Mouse (Mus musculus) embryonic facial prominence, embryonic 11.5 days (tissue): Measurements from ENCODE around the gene Exoc6. TPM values are rescaled to one million over a fixed set of nuclear protein-coding genes. Genes with fewer than 3 reads are reported as not detected.
A peak's percentile ranks its signal among the peaks of the same experiment; 100 is the strongest.

Source experiments
- ATAC-seq: fragments of 200-750 bp; cut with Nextera tagmentation; replicated peaks from 2 replicates; pipeline ENCODE4 v1.8.0; 2017; ENCODE audit warnings: low read depth; ENCODE audit not compliant: insufficient number of reproducible peaks, low FRiP score, low TSS enrichment
- DNase-seq: peaks from one replicate; pipeline ENCODE4 v3.0.0-alpha.2; 2015; ENCODE audit warnings: low spot score
- H3K27ac ChIP-seq: fragments of 300-500 bp; sonication (generic); replicated peaks from 2 replicates; pipeline ENCODE4 v1.5.1; 2014; ENCODE audit warnings: mild to moderate bottlenecking, low read depth, low read length, control low read depth
- H3K27me3 ChIP-seq: fragments of 300-500 bp; sonication (generic); 2 replicates; pipeline ENCODE4 v1.6.1; 2014; ENCODE audit warnings: mild to moderate bottlenecking, low read length, moderate library complexity, mixed read lengths; ENCODE audit not compliant: control insufficient read depth, insufficient read depth
- H3K36me3 ChIP-seq: fragments of 300-500 bp; sonication (generic); replicated peaks from 2 replicates; pipeline ENCODE4 v1.6.1; 2014; ENCODE audit warnings: low read depth, mild to moderate bottlenecking, low read length, moderate library complexity, mixed read lengths; ENCODE audit not compliant: control insufficient read depth, insufficient read depth
- H3K4me1 ChIP-seq: fragments of 300-500 bp; sonication (generic); 2 replicates; pipeline ENCODE4 v1.6.1; 2014; ENCODE audit warnings: low read length, mixed read lengths; ENCODE audit not compliant: control insufficient read depth, insufficient read depth
- H3K4me2 ChIP-seq: fragments of 300-500 bp; sonication (generic); 2 replicates; pipeline ENCODE4 v1.6.1; 2014; ENCODE audit warnings: low read depth, mild to moderate bottlenecking, control low read depth, low read length, moderate library complexity
- H3K4me3 ChIP-seq: fragments of 300-500 bp; sonication (generic); 2 replicates; pipeline ENCODE4 v1.5.1; 2014; ENCODE audit warnings: low read depth, low read length, control low read depth
- H3K9ac ChIP-seq: fragments of 300-500 bp; sonication (generic); replicated peaks from 2 replicates; pipeline ENCODE4 v1.6.1; 2014; ENCODE audit warnings: mild to moderate bottlenecking, control low read depth, low read length
- H3K9me3 ChIP-seq: fragments of 300-500 bp; sonication (generic); replicated peaks from 2 replicates; pipeline ENCODE4 v1.6.1; 2016; ENCODE audit warnings: mild to moderate bottlenecking, low read length, inconsistent platforms, mixed read lengths; ENCODE audit not compliant: control insufficient read depth
- WGBS: fragments of 180-500 bp; shearing (Covaris S2); extraction: QIAGEN DNeasy Blood & Tissue Kit; methylation state at CpG from one replicate; pipeline ENCODE4 v1.1.7; 2014; 5-methylcytosine and 5-hydroxymethylcytosine counted together
- polyA plus RNA-seq: library from polyadenylated mRNA; unstranded; fragments of >200 nt; fragmentation: Nextera tagmentation; extraction: Ambion mirVana; gene quantifications from 2 replicates; pipeline ENCODE4 v1.2.1, GENCODE M21; 2014

Exoc6 gene
- polyA plus RNA-seq, 1 experiment from 2014 or later = 10.3 TPM

DNA sequence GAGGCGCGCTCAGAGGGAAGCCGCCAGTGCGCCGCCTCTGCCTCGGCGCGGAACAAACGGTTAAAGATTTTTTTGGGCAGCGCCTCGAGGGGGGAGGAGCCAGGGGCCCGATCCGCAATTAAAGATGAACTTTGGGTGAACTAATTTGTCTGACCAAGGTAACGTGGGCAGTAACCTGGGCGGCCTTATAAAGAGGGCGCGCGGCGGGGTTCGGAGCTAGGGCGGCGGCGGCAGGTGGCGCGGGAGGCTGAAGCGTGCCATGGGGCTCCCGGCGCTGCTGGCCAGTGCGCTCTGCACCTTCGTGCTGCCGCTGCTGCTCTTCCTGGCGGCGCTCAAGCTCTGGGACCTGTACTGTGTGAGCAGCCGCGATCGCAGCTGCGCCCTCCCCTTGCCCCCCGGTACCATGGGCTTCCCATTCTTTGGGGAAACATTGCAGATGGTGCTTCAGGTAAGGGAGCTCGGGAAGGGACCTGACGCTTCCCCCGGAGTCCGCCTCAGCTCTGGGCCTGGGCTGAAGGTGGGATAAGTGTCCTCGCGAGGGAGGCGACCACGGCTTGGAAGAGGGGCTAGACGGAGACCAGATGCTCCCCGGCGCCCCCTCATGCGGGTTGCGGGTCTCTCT lies 147.5 kb downstream of the Exoc6 start, which contains the start of gene Cyp26a1:
TSS of gene Cyp26a1 (plus strand) at position 148 of the 622 bp plus-strand sequence.
- peak; percentile 60 for DNase-seq
- peak within 1 kb of the TSS; percentile 43 for H3K9ac ChIP-seq
- H3K27ac ChIP-seq = no peak within 1 kb of the TSS
- H3K4me3 ChIP-seq = peak within 1 kb of the TSS; percentile 34
- no peaks in the 10 kb centered on the region for H3K36me3 ChIP-seq
- ATAC-seq = 0 out of 2 replicates have a peak, but pooled peaks have one; percentile 36
- peaks cover 77% of the 10 kb centered on the region for H3K27me3 ChIP-seq
- H3K9me3 ChIP-seq = no peaks in the 10 kb centered on the region
- H3K4me2 ChIP-seq = peak within 1 kb of the TSS; percentile 68
- peaks cover 5% of the 10 kb centered on the region; the same call in 1 of the 2 replicates for H3K4me1 ChIP-seq
- WGBS = under 1% methylated on average over 50 of the region's 51 CpGs

DNA sequence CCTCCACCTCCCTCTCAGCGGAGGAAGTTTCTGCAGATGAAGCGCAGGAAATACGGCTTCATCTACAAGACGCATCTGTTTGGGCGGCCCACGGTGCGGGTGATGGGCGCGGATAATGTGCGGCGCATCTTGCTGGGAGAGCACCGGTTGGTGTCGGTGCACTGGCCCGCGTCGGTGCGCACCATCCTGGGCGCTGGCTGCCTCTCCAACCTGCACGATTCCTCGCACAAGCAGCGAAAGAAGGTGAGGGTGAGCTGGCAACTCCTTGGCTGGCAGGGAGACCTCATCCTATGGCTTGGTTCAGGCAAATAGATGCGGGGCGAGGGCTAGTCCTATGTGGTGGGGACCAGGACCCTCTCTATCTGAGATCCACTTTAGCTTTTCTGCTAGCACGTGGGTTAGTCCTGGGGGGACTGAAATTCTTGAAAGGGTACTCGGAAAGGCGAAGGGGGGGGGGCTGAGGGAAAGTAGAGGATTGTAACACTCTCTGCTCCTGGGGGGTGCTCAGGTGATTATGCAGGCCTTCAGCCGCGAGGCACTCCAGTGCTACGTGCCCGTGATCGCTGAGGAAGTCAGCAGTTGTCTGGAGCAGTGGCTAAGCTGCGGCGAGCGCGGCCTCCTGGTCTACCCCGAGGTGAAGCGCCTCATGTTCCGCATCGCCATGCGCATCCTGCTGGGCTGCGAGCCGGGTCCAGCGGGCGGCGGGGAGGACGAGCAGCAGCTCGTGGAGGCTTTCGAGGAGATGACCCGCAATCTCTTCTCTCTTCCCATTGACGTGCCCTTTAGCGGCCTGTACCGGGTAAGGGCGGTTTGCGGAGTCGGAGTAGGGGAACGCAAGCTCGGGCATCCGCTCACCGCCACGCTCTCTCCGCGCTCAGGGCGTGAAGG lies 148.3 kb downstream of the Exoc6 start:
- H3K9ac ChIP-seq = peak overlapping the region; percentile 43

DNA sequence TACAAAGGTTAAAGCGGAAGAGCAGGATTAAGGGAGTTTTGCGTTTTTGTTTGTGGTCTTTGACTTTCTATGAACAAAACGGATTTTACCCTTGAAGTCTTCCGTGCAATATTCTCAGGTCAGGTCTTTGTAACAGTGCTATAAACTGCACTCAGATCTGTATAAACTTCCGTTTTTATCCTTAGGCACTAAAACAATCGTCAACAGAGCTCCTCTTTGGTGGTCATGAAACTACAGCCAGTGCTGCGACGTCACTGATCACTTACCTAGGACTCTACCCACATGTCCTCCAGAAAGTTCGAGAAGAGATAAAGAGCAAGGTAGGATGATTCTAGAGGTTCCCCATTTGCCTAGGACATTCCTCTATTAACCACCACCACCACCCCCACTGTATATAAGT lies 149.5 kb downstream of the Exoc6 start:
- Histone ChIP-seq H3K4me3 (no peak overlapping the region), H3K9me3 (no peaks in the 10 kb centered on the region), H3K4me2 (no peak overlapping the region), H3K27me3 (peaks cover 60% of the 10 kb centered on the region), H3K36me3 (no peaks in the 10 kb centered on the region), H3K4me1 (peaks cover 5% of the 10 kb centered on the region; the same call in 1 of the 2 replicates), H3K27ac (no peak overlapping the region), H3K9ac (no peak overlapping the region)
- DNase-seq = no peak
- 19% methylated on average over 9 of the region's 9 CpGs for whole genome bisulfite sequencing
- ATAC-seq = no peak

More for the DNA sequence above, 148.3 kb downstream of the Exoc6 start:
- ATAC-seq = no peak
- Histone ChIP-seq H3K4me3 (peak overlapping the region; percentile 34), H3K27me3 (peaks cover 70% of the 10 kb centered on the region), H3K4me1 (peaks cover 5% of the 10 kb centered on the region; the same call in 1 of the 2 replicates), H3K9me3 (no peaks in the 10 kb centered on the region), H3K4me2 (peak overlapping the region; percentile 68), H3K27ac (no peak overlapping the region), H3K36me3 (no peaks in the 10 kb centered on the region)
- peak; percentile 43 for DNase-seq
- WGBS = under 1% methylated on average over 63 of the region's 63 CpGs

DNA sequence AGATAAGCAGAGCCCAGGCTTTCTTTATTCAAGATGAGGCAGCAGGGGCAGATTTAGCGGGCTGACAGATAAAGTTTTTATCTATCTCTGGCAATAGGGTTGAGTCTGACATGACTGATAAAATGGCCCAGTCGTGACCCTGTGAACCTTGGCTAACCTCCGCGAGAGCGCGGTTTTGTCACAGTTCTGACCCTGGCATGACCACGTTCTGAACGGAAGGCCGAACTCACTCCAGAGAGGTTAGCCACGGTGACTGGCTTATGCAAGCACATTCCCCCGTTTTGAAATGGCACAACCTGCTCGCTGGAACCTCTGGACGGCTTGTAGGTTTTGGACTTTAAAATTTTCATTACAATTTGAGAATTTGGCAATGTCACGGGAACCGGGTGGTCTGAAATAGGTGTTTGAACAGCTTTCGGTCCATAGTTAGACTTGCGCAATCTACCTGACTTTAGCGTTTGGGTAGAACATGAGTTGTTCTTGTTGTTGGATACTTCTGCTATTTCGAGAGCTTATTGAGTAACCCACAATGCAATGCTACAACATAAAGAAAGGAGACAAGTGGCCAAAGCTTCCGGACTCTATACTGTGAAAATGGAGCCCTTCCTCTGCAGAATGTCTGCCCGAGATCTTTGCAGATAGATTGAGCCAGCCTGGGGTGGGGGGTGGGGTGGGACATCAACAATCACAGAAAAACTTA lies 152.3 kb downstream of the Exoc6 start:
- ATAC-seq (no peak), DNase-seq (no peak)
- H3K9me3 ChIP-seq = no peaks in the 10 kb centered on the region
- 71% methylated on average over 21 of the region's 21 CpGs for WGBS
- H3K36me3 ChIP-seq = no peaks in the 10 kb centered on the region
- no peak overlapping the region for H3K4me2 ChIP-seq
- H3K27me3 ChIP-seq = peaks cover 33% of the 10 kb centered on the region
- H3K4me1 ChIP-seq = peaks cover 3% of the 10 kb centered on the region; the same call in 1 of the 2 replicates
- no peak overlapping the region for H3K9ac ChIP-seq
- no peak overlapping the region for H3K27ac ChIP-seq
- H3K4me3 ChIP-seq = no peak overlapping the region

DNA sequence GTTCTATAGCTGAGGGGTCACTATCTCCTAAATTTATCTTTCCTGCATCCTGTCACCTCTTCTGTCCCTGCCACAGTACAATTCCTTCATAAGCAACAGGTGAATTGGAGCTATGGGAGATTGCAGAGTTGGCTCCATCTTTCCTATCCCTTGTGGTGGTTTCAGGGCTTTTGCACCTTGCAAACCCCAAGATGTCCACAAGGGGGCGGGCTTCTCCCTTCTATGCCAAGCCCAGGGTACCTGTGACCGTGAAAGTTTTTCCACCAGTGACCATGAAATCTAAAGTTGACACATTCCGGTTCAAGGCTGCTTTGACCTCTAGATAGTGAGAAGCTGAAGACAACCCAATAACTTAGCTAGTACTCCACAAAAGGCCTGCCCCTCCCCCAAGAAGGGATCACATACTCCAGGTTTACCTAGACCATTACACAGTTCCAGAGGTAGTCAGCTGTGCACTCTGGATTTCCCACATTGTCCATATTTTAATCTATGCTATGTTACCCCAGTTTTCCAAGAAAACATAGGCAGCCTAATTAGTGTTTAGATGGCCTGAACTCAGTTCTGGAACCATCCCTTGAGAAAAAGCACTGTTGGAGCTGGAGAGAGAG lies 153.8 kb downstream of the Exoc6 start:
- Histone ChIP-seq H3K27ac (no peak overlapping the region), H3K27me3 (peaks cover 19% of the 10 kb centered on the region), H3K9ac (no peak overlapping the region), H3K4me3 (no peak overlapping the region), H3K9me3 (no peaks in the 10 kb centered on the region), H3K4me2 (no peak overlapping the region), H3K36me3 (no peaks in the 10 kb centered on the region), H3K4me1 (no peaks in the 10 kb centered on the region)
- DNase-seq = peak; percentile 82
- 10% methylated on average over 3 of the region's 3 CpGs for WGBS
- peak; percentile 48; the same call in 1 of the 2 replicates for ATAC-seq

- DNase-seq = no peak
- Histone ChIP-seq H3K27me3 (peaks cover 2% of the 10 kb centered on the region; the same call in 1 of the 2 replicates), H3K36me3 (no peaks in the 10 kb centered on the region), H3K4me3 (no peak overlapping the region), H3K4me2 (no peak overlapping the region), H3K27ac (no peak overlapping the region), H3K9me3 (no peaks in the 10 kb centered on the region), H3K4me1 (no peaks in the 10 kb centered on the region), H3K9ac (no peak overlapping the region)
- no peak for ATAC-seq
- WGBS = 84% methylated on average over 5 of the region's 5 CpGs
Measured at GRCm38 (mm10) chr19:37705722-37706121, 155.5 kb downstream of the Exoc6 start.

DNA sequence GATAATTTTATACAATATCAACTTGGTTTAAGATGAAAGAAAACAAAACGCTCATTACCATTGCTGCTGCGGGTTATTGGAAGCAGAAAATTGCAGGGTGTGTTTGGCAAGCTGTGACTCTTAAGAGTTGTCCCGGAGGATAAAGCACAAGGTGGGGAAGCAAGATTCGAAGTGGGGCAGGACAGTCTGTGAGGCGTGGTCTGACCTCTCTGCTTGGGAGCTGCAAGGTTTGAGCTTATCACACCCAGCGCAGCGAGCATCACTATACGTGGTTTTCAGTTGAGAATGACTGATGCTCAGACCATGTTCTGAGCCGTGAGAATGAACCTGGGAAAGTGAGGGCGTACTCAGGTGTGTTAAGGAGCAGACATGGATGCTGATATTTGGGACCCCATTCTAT lies 164.5 kb downstream of the Exoc6 start:
- Histone ChIP-seq H3K4me3 (no peak overlapping the region), H3K27me3 (no peaks in the 10 kb centered on the region), H3K36me3 (no peaks in the 10 kb centered on the region), H3K9ac (no peak overlapping the region), H3K4me1 (no peaks in the 10 kb centered on the region), H3K9me3 (no peaks in the 10 kb centered on the region), H3K4me2 (no peak overlapping the region), H3K27ac (no peak overlapping the region)
- WGBS = 70% methylated on average over 10 of the region's 10 CpGs
- ATAC-seq (no peak), DNase-seq (no peak)
